Mouse (Mus musculus) cerebellum, adult 9-10 months (tissue): ENCODE measurements around the gene Brinp1.
A peak's percentile ranks its signal among the peaks of the same experiment; 100 is the strongest.
"Not testable (repeated sequence)": the region's sequence is repeated elsewhere in the genome, so short reads cannot be mapped to it uniquely, and the experiment has no call there.

Experiments used
- DNase-seq: peaks from one replicate; pipeline ENCODE4 v3.0.0; 2022

Gene Brinp1

DNA sequence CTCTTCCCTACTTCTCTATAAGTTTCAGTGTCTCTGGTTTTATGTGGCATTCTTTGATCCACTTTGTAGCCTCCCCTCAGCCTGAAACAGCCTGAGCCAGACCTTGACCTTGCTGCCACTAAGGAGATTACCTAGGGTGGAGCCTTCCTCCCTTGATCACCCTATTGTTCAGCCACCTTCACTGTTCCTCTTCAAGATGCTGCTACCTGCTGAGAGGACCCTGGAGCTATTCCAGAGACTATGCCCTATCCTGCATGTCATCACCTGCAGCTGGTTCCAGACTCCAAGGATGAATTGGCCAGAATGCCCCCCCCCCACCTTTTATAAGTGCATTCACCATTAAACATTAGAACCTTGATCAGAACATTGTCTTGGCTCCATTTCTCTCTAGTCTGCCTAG is 140.2 kb downstream of the Brinp1 start:
- not testable (repeated sequence) for DNase-seq

DNA sequence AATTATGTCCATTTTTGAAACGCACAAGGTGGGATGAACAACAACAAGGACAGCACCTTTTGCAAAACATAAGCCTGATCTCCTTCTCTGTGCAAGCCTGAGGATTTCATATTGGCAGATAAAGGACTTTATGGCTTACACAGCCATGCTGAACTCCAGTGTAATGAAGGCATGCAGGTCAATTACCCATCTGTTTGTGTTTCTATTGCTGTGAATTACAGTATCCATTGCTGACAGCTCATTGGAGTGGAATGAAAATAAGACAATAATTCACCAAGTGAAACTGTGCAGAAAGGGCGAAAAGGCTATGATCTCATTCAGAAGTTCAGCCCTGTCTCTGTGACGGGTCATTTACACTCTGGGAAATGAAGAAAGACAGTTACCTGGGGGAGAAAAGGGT is 147.7 kb downstream of the Brinp1 start:
- DNase-seq: peak; percentile 53

DNA sequence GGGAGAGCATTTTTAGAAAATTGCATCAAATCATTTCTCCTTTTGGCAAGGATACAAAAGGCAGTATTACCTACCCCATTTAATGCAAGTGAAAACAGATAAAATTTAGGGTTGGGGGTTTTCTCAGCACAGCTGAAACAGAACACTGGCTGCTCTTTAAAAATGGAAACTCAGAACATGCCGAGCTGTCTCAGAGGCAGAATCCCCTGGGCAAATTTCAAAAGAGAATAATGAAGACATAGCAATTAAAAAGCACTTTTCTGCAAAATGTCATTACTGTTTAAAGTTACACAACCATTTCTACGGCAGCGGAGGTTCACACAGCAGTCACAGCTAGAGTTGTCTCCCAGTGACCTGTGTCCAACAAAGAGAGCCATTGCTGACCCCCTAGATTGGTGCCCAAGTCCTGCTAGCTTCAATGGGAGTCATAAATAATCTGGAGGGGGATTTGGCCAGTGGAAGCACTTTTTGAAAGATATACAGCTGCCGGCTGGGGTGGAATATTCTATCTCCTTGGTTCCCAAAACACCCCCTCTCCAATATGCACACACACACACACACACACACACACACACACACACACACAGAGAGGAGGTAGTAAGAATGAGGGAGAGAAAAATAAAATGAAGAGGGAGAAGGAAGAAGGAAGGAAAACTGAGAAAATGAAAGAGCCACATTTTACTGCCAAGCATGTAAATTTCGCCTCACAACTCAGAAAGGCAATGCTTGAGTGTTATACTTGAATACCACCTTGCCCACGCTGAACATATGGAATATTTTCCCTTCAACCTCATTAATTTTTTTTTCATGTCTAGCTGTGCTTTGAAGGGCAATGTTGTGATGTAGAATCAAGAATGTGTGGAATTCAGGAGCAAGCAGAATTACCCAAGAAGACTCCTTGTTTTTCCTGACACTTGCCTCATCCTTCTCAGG is 152.0 kb downstream of the Brinp1 start:
- no peak for DNase-seq

DNA sequence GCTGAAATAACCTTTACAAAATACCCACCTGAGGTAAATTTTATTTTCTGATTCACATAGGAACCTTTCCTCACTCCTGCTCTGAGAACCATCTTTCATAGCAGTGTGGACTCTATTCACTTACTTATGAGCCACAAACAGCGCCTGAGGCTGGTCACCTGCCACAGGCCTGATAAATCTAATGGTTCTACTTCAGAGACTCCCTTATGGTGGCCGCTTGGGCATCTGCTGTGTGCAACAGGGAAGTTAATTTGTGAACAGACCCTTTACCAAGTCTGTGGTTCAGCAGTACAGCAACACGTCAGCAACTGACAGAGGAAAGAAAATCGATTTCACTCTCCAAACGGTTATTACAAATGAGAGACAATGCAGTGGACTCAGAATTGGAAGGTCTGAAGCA is 164.2 kb downstream of the Brinp1 start:
- no peak for DNase-seq

DNA sequence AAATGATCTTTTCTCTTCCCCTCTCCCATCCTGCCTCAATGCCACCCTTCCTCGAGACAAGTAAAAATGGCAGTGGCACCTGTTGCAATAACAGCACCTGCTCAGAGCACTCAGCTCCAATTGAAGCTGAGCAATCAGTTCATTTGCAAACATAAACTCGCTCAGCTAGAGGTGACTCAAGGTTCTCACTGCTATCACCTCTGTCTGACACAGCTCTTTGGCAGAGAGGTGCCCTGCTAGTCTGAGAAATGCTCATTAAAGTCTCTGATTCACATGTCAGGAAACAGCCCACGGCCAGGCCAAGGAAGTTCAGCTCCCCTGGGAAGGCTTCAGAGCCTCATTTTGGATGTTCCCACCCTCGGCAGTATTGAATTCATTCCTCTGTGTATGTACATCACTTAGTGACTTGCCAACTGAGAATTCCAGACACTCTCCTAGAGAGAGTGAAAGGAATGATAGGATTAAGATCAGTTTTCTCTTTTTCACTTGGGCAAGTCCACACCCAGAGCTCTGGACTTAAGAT is 165.7 kb downstream of the Brinp1 start:
- no peak for DNase-seq

DNA sequence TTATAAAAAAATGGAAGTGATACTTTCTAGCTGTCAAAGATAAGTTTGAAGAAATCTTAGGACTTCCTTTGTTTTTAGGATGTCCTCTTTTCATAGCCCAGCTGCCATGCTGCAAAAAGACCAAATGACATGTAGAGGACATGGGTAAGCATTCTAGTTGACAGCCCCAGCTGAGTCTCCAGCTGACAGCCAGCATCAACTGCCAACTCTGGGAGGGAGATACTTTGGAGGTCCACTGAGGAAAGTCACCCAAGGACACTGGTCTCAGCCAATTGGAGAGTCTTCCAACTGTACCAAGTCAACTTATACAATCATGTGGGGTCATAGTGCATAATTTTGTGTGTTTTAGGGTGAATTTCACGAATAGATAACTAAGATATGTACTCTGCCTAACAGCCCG is 166.6 kb downstream of the Brinp1 start:
- no peak for DNase-seq

DNA sequence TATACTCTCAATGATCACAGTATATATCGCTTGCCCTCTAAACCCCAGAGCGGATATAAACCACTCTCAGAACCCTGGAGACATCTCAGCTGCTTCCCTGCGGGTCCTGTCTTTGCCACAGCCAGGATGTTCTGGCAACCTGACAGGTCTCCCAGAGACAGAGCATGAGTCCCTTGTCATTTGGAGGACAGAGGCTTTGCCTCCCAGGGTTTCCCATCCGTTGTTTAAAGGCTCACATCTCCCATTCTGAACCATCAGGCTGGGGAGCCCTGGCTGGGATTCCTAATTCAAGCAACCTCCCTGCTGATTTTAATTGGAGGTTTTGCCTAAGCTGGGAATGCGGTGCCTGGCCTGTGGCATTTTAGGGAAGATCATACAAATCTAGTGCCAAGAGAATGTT is 185.9 kb downstream of the Brinp1 start:
- peak; percentile 91 for DNase-seq

DNA sequence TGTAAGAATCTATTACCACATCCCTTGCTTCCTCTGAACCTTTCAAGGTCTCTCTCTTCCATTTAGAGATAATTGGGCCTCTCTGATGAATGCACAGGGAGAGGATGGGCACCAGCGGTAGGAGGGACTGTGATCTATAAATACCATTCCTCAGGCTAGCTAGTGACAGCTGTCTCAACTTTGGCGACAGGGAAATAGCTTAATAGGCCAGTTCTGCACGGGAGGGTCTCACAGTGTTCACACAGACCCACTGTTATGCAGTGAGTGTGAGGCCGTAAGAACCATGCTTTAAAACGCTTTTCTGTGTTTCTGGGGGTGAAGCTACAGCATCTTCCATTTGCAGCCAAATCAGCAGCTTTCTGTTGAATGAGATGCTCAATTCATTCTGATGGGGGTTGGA is 186.8 kb downstream of the Brinp1 start:
- DNase-seq: no peak

DNA sequence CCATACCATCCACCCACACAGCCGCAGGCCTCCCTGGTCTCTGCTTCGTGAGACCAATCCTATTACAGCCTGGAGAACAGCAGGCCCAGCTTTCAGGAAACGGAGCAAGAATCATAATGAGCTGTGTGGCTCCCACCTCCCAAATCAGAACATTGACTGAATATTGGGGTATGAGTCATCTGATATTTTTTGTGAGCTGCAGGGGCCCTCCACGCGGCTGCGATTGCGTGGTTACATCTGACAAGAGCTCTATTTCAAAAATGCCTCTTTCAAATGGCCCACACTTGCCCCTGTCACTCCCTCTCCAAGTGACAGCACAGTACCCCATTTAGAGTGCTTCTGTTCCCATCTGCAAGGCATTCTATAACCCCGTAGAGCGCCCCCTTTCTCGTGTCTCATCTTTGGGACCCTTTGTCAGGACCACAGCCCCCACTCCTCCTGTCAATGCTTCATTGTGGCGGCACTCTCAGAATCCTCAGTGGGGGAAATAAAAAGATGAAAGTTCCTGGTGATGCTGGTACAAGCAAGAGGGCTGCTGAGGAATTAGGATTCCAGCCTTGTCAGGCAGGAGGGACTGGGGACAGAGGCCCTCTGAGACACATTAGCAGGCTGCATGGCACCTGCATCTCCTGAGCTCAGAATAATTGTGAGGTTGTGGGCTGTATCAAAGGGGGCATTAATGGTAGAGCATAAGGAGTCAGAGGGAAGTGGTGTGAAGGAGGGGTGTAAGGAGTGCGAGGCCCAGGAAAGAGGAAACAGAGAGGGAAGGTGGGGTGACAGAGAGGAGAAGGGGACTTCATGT is 188.2 kb downstream of the Brinp1 start:
- DNase-seq: no peak

DNA sequence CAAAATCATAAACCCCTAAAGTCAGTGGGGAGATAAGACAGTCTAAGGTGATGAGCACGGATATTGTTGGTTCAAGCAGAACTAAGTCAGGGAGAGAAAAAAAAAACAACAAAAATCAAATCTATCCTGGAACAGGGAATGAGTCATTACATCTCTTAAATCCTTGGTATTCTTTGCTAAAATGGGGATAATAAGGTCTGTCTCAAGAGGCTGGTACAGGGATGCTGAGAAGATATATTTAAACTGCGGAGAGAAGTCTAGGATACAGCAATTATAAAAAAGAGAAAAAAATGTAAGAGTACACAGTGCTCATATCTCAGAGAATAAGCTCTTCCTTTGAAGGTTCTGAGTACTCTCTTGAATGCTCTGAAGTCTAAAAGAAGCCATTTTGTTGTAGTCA is 189.3 kb downstream of the Brinp1 start:
- no peak for DNase-seq

DNA sequence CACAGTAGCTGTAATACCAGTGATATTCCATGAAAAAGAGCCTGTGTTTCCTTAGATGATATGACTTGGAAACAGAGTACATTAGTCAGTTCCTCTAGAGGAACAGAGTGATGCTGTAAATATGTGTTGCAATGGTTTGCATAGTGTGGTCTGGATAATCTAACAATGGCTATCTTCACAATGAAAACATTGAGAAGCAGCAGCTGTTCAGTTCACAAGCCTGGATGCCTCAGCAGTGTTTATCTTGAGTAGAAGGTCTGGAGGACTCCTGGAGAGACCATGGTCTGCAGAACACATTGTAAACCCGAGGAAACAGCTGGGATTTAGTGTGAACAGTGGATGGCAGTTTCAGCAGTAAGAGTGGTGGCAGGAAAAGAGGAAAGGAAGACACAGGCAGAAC is 233.2 kb downstream of the Brinp1 start:
- DNase-seq: no peak
